Mouse (Mus musculus) myocyte (in vitro differentiated cells): Measurements from ENCODE around the gene Prl6a1. TPM values are rescaled to one million over a fixed set of nuclear protein-coding genes. Genes with fewer than 3 reads are reported as not detected.

ENCODE experiments used
- H3K27me3 ChIP-seq: one replicate; pipeline ENCODE4 v1.6.1; 2011; ENCODE audit not compliant: control insufficient read depth, insufficient read depth, insufficient read length
- H3K36me3 ChIP-seq: one replicate; pipeline ENCODE4 v1.6.1; 2011; ENCODE audit not compliant: control insufficient read depth, insufficient read depth
- H3K4me2 ChIP-seq: one replicate; pipeline ENCODE4 v1.6.1; 2011; ENCODE audit warnings: low read depth, control low read depth
- H3K4me3 ChIP-seq: one replicate; pipeline ENCODE4 v1.5.1; 2011; ENCODE audit warnings: mild to moderate bottlenecking, control low read depth, moderate library complexity
- H3K79me2 ChIP-seq: one replicate; pipeline ENCODE4 v1.6.1; 2011; ENCODE audit not compliant: control insufficient read depth, insufficient read depth
- H3ac ChIP-seq: one replicate; pipeline ENCODE4 v1.6.1; 2011; ENCODE audit not compliant: control insufficient read depth, insufficient read length
- CEBPB ChIP-seq: IDR thresholded peaks from 2 replicates; pipeline ENCODE4 v1.6.1; 2011; ENCODE audit warnings: mild to moderate bottlenecking, moderate library complexity; ENCODE audit not compliant: poor library complexity, insufficient read depth, severe bottlenecking
- E2F4 ChIP-seq: IDR thresholded peaks from one replicate; pipeline ENCODE4 v1.6.1; 2011; ENCODE audit warnings: mild to moderate bottlenecking, control low read depth, moderate library complexity; ENCODE audit not compliant: insufficient read depth
- MAX ChIP-seq: IDR thresholded peaks from one replicate; pipeline ENCODE4 v1.6.1; 2011; ENCODE audit warnings: low read depth, mild to moderate bottlenecking, control low read depth
- MYOD1 ChIP-seq, 3 experiments: IDR thresholded peaks; one replicate each; pipeline ENCODE4 v1.6.1; 2011; ENCODE audit warnings: control low read depth in 2 of 3, low read depth in 2 of 3, mild to moderate bottlenecking in 2 of 3, moderate library complexity in 1 of 3; ENCODE audit not compliant: insufficient read length in 2 of 3, control insufficient read depth in 1 of 3
- MYOG ChIP-seq, 3 experiments: IDR thresholded peaks; one replicate each; pipeline ENCODE4 v1.6.1; 2011; ENCODE audit warnings: control low read depth in 2 of 3, low read depth in 2 of 3, mild to moderate bottlenecking in 2 of 3; ENCODE audit not compliant: insufficient read length in 2 of 3, control insufficient read depth in 1 of 3, insufficient read depth in 1 of 3
- POLR2A ChIP-seq: IDR thresholded peaks from one replicate; pipeline ENCODE4 v1.6.1; 2011; ENCODE audit warnings: low read depth, mild to moderate bottlenecking, control low read depth, moderate library complexity; ENCODE audit not compliant: insufficient read length
- POLR2AphosphoS2 ChIP-seq: IDR thresholded peaks from one replicate; pipeline ENCODE4 v1.6.1; 2011; ENCODE audit warnings: low read depth, control low read depth; ENCODE audit not compliant: insufficient read length
- REST ChIP-seq: IDR thresholded peaks from one replicate; pipeline ENCODE4 v1.6.1; 2011; ENCODE audit warnings: mild to moderate bottlenecking, control low read depth, moderate library complexity; ENCODE audit not compliant: insufficient read depth, insufficient read length
- SRF ChIP-seq: IDR thresholded peaks from one replicate; pipeline ENCODE4 v1.6.1; 2011; ENCODE audit warnings: low read depth; ENCODE audit not compliant: control insufficient read depth, insufficient read length
- TCF12 ChIP-seq: IDR thresholded peaks from one replicate; pipeline ENCODE4 v1.6.1; 2011; ENCODE audit warnings: mild to moderate bottlenecking, control low read depth; ENCODE audit not compliant: poor library complexity, insufficient read depth, severe bottlenecking
- TCF3 ChIP-seq: IDR thresholded peaks from one replicate; pipeline ENCODE4 v1.6.1; 2011; ENCODE audit warnings: low read depth, control low read depth; ENCODE audit not compliant: insufficient read length
- USF1 ChIP-seq: IDR thresholded peaks from one replicate; pipeline ENCODE4 v1.6.1; 2011; ENCODE audit warnings: low read depth, mild to moderate bottlenecking, control low read depth, moderate library complexity
- polyA plus RNA-seq: library from polyadenylated mRNA; unstranded; fragments of >200 nt; fragmentation: generic; extraction: Trizol; gene quantifications from one replicate; pipeline ENCODE4 v1.2.1, GENCODE M21; 2012; ENCODE audit warnings: missing spikeins

The Prl6a1 gene
- polyA plus RNA-seq = not detected

- Histone ChIP-seq H3K27me3 (no peaks in the 10 kb centered on the region), H3K36me3 (no peaks in the 10 kb centered on the region), H3K4me2 (no peak within 1 kb of the TSS), H3ac (no peak within 1 kb of the TSS), H3K4me3 (no peak within 1 kb of the TSS), H3K79me2 (no peaks in the 10 kb centered on the region)
- TF ChIP-seq MYOD1 (IDR thresholded peaks at IDR 0.05; ENCODE audit: control insufficient read depth in 1 of 3, insufficient read length in 2 of 3, low read depth in 2 of 3) (no peak), CEBPB (no peak), REST (no peak), TCF12 (no peak), SRF (no peak), USF1 (no peak), MYOG (IDR thresholded peaks at IDR 0.05; ENCODE audit: control insufficient read depth in 1 of 3, insufficient read depth in 1 of 3, insufficient read length in 2 of 3, low read depth in 2 of 3) (no peak), POLR2A (no peak), POLR2AphosphoS2 (no peak), E2F4 (no peak), TCF3 (no peak), MAX (no peak)
Measured at GRCm38 (mm10) chr13:27312334-27313225, at the start of gene Prl6a1. Gene Prl6a1 (plus strand): TSS chr13:27312627.

DNA sequence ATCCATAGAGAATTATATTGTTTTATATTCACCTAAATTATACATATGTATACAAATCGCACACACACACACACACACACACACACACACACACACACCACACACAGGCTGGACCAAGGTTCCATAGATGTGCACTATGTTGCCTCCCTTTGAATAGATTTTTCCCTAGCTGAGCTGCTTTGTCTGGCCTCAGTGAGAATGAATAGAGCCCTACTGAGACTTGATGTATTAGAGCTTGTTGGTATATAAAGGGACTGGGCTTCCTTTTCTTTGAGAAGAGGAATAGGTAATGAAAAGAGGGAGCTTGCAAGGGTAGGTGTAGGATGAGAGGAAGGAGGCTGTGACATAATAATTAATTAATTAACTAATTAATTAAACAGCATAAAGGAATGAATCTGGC, 22.6 kb downstream of the Prl6a1 start:
- Histone ChIP-seq H3ac (no peak overlapping the region), H3K79me2 (no peaks in the 10 kb centered on the region), H3K27me3 (no peaks in the 10 kb centered on the region), H3K4me2 (no peak overlapping the region), H3K4me3 (no peak overlapping the region), H3K36me3 (no peaks in the 10 kb centered on the region)
- TF ChIP-seq TCF12 = no peak
- no peak for TF ChIP-seq USF1
- TF ChIP-seq E2F4 = no peak
- no peak for TF ChIP-seq MYOG (IDR thresholded peaks at IDR 0.05; ENCODE audit: control insufficient read depth in 1 of 3, insufficient read depth in 1 of 3, insufficient read length in 2 of 3, low read depth in 2 of 3)
- no peak for TF ChIP-seq MYOD1 (IDR thresholded peaks at IDR 0.05; ENCODE audit: control insufficient read depth in 1 of 3, insufficient read length in 2 of 3, low read depth in 2 of 3)
- no peak for TF ChIP-seq SRF

DNA sequence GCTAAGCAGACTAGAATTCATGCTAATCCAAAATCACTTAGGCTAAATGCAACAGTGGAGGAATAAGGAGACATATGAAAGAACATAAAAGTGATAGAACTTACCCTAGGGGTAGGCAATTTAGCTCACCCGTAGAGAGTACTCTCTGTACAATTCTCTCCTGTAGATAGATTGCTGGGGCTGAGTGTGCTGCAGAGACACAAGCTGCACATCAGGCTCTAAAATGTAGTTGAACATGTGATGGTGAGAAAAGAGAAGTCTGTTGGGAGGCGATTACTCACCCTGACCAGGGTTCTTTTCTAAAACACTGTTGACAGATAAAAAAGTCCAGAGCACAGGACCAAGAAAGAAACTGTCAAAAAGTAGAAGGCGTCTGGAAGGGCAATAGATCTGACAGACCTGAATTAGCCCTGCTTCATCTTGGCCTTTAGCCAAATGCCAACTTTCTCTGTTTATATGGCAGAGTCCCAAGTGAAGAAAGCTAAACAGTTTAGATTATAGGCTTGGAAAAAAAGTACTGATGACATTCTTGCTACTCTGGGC, 30.4 kb downstream of the Prl6a1 start:
- no peak overlapping the region for H3ac ChIP-seq
- no peaks in the 10 kb centered on the region for H3K36me3 ChIP-seq
- no peaks in the 10 kb centered on the region for H3K79me2 ChIP-seq
- no peak overlapping the region for H3K4me3 ChIP-seq
- H3K4me2 ChIP-seq = no peak overlapping the region
- no peak for TF ChIP-seq E2F4
- no peak for TF ChIP-seq MYOG (IDR thresholded peaks at IDR 0.05; ENCODE audit: control insufficient read depth in 1 of 3, insufficient read depth in 1 of 3, insufficient read length in 2 of 3, low read depth in 2 of 3)
- no peak for TF ChIP-seq CEBPB
- TF ChIP-seq TCF12 = no peak
- no peak for TF ChIP-seq MAX
- TF ChIP-seq USF1 = no peak
- TF ChIP-seq MYOD1 (IDR thresholded peaks at IDR 0.05; ENCODE audit: control insufficient read depth in 1 of 3, insufficient read length in 2 of 3, low read depth in 2 of 3) = no peak
- TF ChIP-seq SRF = no peak
- no peak for TF ChIP-seq POLR2A
- no peak for TF ChIP-seq TCF3
- no peak for TF ChIP-seq REST
- TF ChIP-seq POLR2AphosphoS2 = no peak
- H3K27me3 ChIP-seq = no peaks in the 10 kb centered on the region

GRCm38 (mm10) chr13:27345373-27345772, 32.9 kb downstream of the Prl6a1 start, which contains the start of gene Prl8a2:
Gene Prl8a2 (plus strand): TSS chr13:27345673.
- Histone ChIP-seq H3K36me3 (no peaks in the 10 kb centered on the region), H3K4me2 (no peak within 1 kb of the TSS), H3K27me3 (no peaks in the 10 kb centered on the region), H3ac (no peak within 1 kb of the TSS), H3K79me2 (no peaks in the 10 kb centered on the region), H3K4me3 (no peak within 1 kb of the TSS)
- TF ChIP-seq TCF12 = no peak
- TF ChIP-seq TCF3 = no peak
- TF ChIP-seq USF1 = no peak
- TF ChIP-seq E2F4 = no peak
- no peak for TF ChIP-seq CEBPB

Other genes with a start within 250 kb of the Prl6a1 start
- gene Prl3d1, start 218.4 kb upstream of the Prl6a1 start, polyA plus RNA-seq = not detected
- gene Prl3d2, start 190.9 kb upstream of the Prl6a1 start, polyA plus RNA-seq = not detected
- not detected for gene Prl3d3, start 155.8 kb upstream of the Prl6a1 start, polyA plus RNA-seq
- not detected for gene Prl3c1, start 116.0 kb upstream of the Prl6a1 start, polyA plus RNA-seq
- gene Prl3b1, start 70.8 kb upstream of the Prl6a1 start, polyA plus RNA-seq = not detected
- gene Prl3a1, start 53.2 kb upstream of the Prl6a1 start, polyA plus RNA-seq = not detected
- gene Prl8a2, start 33.0 kb downstream of the Prl6a1 start, polyA plus RNA-seq = not detected
- not detected for gene Prl2b1, start 78.2 kb downstream of the Prl6a1 start, polyA plus RNA-seq
- gene Prl8a6, start 126.1 kb downstream of the Prl6a1 start, polyA plus RNA-seq = not detected
- not detected for gene Prl8a8, start 200.6 kb downstream of the Prl6a1 start, polyA plus RNA-seq